Mouse (Mus musculus) neural tube, embryonic 10.5 days (tissue): ENCODE data around the gene Gm42791.

Experiments used
- DNase-seq: peaks from one replicate; pipeline ENCODE4 v3.0.0-alpha.2; 2017; ENCODE audit warnings: low spot score; ENCODE audit errors: extremely low spot score

Gm42791 gene

DNA sequence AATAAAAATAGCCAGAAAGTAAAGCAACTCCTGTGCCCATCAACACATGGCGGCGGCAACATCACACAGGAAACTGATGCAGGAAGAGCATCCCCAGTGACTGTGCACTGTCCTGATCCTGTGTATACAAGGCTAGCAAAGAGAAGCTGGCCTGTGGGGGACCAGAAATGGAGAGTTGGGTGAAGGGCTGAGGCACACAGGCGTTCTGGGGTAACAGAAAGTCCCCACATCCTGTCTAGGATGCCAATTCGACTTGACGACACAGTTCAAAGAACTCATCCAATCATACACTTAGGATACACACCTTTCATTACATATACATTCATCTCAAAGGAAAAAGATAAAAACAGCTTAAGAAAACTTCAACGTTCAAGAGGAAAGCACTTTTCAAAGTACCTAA lies 106.9 kb downstream of the Gm42791 start:
- DNase-seq = no peak

DNA sequence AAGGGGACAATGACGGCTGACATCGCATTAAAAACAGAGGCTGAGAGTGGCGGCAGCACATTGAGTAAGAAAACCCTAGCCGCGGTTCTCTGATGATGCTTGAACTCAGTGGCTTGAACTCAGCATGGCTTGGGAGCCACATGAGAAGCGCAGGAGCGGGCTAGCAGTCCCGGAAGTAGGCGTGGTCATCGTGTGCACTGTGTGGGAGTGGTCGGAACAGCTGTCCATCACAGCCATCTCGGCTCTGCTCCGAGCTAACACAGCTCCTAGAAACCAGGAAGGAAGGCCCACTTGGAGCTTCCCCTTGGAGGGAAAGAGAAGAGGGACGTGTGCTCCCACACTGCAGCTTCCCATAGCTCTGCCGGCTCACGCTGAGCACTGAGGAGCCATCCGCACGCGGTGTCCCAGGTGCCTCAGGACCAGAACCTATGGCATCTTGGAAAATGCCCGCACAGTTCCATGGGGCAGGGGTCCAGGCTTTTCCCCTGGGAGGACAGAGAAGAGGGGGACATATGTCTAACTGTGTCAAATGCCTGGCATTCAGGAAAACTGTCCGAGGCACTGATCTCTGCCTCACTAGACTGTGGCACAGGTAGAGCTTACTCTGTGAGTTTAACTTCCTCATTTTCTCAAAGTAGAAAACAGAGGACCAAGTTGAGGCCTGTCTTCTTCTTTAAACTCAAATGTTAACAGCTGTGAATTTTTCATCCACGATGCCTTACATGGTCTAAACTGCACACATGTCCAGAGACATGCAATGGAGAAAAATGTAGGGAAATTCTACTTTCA lies 108.9 kb downstream of the Gm42791 start:
- peak; percentile 43 for DNase-seq

DNA sequence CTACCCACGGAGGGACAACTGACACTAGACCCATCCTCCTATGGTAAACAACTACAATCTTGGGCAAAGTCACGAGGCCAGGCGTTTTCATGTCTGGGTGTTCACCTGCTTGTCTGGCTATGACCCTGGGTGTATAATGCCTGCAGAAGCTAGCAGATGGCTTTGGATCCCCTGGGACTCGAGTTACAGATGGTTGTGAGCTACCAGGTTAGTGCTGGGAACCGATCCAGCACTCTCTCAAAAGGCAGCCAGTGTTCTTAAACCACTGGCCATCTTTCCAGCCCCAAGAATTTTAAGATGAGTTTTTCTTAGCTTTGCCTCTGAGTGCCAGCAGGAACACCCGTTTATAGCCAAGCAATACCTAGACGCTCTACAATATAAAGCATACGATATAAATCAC lies 111.3 kb downstream of the Gm42791 start:
- DNase-seq = no peak

DNA sequence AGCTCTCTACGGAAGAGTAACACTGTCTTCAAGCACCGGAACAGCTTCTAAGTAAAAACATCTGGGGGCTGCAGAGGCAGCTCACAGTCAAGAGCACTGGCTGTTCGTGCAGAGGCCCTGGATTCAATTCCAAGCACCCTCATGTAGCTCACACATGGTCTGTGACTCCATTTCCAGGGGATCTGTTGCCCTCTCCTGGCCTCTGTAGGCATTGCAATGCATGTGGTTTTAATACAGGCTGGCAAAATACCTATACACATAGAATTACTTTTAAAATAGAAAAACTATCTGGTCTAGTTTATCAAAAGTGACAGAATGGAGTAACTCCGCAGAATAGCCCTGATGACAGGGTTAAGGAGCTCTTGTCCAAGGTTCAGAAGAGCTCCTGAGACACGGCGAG lies 115.7 kb downstream of the Gm42791 start:
- DNase-seq = no peak

DNA sequence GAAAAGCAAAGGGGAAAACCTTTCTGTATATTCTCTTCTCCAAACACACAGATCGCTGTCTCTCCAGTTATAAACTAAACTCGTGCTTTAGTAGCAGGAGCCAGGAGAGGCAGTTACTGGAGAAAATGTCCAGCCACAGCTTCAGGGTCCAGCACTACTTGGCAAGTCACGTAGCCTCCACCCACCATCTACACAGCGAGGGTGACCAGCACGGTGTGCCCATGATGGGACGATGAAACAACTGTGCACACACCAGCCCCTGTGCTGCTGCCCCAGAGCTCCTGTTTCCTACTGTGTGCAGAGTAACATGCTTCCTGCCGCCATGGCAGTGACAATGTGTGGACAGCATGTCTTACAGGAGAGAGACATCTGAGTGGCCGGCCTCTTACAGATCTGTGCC lies 121.8 kb downstream of the Gm42791 start:
- DNase-seq = no peak

DNA sequence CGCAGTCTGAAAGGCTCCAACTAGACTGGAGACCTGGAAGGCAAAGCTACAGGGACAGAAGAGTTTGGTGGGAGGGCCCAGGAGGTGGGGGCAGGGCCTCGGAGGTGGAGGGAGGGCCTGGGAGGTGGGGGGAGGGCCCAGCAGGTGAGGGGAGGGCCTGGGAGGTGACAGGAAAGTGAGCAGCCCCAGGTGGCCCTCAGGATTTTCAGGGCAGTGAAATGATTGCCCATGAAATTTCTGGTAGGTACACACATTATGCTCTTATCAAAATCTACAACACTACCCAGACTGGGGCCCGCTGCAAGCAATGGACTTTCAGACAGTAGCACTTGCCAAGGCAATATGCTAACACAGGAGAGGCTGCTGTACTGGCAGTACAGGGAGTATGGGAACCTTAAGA lies 125.4 kb downstream of the Gm42791 start:
- no peak for DNase-seq

DNA sequence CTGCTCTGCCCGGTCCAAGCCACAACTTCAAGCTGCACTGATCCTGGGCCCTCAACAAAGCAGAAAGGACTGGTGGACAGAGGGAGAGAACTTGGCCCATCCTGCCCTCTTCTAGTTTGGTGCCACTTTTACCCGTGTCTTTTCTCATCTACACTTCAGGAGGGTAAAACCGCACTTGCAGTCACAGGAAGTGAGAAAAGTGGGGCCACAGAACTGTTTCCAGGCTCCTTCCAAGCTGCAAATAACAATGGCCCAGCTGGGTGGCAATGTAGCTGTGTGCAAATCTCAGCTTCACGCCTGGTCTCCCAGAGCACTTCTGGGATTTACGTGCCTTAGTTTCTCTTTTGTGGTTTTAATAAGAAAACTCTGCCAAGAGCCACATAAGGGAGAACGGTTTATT lies 127.2 kb downstream of the Gm42791 start:
- DNase-seq = no peak

DNA sequence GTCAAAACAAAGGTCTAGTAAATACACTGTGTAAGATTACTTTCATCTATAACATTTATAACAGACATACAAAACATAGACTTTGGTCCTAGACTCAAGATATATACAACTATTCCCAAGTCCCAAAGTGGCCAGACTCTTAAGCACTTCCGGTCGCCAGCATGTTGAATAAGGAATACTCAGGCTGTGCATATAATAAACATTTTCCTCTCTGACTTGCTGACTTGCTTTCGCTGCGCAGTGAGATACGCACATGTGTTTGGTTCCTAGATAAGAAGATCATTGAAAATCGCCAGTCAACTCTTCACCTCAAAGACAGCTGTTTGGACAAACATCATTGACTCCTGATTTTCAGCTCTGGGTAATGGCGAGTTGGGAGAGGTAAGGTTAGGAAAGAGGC lies 127.8 kb downstream of the Gm42791 start:
- DNase-seq = no peak

DNA sequence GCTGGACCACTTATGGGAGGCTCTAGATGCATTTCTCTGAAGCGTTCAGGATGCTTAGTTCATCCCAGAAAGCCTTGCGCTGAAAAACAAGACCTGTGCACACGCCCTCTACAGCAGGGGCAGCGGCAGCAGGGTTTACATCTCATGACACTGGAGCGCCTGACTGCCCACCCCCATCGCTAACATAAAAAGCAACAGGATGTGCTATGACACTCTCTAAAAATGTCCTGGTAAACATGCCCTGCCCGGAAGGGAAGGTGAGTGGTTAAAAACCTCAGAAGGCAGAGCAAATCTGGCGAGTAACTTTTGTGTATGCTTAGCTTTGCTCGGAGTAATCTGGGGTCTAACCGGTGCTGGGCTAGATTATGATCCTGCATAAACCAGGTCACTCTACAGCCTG lies 128.4 kb downstream of the Gm42791 start:
- no peak for DNase-seq

DNA sequence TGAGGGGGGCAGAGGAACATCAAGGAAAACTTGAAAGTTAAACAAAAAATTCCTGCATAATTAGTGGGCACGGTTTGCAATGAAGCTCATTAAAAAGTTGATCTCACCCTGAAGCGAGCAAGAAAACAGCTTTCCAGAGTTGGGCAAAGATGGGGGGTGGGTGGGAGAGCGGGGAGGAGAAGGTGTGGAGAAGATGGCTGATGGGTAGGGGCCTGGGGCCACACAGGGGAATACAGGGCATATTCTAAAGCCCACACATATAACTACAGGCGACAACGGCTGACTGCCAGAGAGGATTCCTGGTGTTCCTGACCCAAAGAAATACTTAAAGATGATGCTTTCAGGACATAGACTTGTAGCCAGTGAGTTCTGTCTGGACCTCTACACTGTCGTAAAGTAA lies 131.5 kb downstream of the Gm42791 start:
- no peak for DNase-seq

DNA sequence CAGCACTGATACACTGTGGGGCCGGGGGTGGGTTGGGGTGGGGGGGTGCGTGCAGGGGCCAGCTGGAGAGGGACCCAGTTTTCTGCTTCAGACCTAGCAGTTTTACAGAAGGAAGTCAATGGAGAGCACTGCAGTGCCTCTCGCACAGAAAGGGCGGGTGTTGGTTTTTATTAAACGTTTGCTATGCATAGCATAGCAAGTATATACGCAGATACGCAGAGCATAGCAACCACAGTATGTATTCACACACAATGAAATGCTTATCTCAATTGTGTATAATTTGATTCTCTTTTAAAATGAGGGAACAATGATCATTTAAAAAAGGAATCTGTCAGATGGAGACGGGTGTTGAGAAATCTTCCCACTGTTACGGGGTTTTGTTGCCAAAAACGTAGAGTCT lies 132.1 kb downstream of the Gm42791 start:
- DNase-seq = no peak

DNA sequence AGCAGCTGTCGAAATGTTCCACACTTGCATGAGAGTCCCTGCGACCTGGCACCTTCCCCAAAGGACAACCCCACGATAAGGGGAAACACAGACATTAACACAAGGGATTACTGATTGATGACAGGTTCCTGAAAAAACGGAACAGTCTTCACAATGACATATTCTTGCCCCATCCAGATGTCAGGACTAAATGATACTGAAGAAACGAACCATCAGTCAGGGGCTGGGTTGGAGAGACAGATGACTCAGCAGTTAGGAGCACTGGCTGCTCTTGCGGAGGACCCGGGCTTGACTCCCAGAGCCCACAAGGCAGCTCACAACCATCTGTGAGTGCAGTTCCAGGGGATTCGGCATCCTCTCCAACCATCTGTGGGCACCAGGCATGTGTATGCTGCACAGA lies 132.8 kb downstream of the Gm42791 start:
- DNase-seq = no peak

DNA sequence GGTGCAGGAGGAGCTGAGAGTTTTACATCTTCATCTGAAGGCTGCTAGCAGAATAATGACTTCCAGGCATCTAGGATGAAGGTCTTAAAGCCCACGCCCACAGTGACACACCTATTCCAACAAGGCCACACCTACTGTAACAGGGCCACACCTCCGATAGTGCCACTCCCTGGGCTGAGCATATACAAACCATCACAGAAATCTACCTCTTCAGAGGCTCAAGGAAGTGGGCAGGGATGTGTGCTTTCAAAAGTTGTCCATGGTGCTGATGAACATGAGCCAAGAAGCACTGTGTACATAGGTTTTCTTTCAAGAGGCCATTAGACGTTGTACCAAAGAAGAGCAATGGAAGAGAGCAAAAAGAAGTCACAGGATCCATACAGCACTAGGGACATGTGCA lies 137.4 kb downstream of the Gm42791 start:
- DNase-seq = no peak

DNA sequence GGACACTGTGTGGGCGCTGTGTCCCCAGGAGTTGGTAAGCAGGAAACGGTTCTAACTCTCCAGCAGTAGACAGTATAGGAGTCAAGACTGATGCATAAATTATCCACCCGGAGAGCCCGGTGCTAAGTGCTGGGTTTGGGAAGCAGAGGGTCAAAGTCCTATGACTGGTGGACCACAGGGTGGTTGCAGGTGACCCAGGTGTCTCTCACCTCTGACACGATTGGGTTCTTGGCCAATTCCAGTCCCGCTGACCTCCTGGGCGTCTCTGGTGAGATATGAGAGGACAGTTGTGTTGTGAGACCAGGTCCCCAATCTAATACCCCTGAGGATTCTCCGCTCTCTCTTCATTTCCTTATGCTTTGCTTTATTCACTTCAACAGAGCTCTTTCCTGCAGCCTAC lies 139.9 kb downstream of the Gm42791 start:
- no peak for DNase-seq

DNA sequence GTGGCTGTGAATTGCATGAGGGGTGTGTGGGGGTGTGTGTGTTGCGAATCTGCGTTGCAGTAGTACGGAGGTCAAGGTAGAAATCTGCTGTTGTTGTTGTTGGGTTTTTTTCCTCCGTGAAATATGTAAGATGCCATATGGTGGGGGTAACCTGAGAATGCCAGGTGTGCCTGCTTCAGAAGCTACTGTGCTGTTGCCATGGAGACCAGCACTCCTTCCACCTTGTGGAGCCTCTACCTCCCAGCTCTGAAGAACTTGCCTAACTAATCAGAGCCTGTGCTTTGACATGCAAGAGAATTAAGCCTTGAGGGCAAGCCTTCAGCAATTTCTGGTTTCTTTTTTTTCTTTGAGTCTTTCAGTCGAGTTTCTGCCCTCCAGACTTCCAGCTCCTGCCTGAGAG lies 140.8 kb downstream of the Gm42791 start:
- no peak for DNase-seq

DNA sequence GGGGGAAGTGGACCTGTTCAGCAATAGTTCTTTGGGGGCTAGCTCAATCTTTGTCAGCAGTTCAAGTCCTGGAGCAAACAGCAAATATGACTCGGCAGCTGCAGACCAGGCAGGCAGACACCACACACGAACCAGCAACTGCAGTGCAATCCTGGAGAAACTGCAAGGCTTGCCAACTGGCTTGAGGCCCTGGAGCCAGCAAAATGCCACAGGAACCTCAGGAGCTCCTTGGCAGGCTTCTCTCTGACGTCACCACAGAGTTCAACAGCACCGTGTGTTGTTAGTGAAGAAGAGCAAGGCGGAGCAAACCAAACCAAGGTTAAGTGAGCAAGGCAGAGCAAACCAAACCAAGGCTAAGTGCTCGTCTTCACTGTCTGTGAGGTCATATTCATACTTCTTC lies 145.4 kb downstream of the Gm42791 start:
- DNase-seq = no peak

DNA sequence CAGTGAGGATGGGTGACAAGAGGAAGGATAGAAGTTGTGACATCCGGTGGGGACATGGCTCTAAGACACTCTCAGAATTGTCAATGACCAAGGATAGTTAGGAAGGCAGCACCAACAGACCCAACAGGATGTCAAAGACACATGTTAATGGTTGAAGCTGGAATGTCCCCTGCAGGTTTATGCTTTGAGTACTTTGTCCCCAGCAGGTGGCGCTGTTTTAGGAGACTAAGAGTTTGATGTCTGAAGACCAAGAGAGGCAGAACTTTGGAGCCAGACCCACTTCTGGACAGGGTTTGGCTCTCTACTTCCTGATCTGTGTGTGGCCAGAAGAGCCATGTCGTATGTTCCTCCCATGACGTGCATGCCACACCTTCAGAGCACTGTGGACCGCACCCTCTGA lies 147.9 kb downstream of the Gm42791 start:
- DNase-seq = no peak
